In genomic region chr4:8041776-8042175, GRCm38 (mm10) we compare ENCODE assay signal across 25 mouse cellular contexts.
"Had no signal": no experiment of that assay in that cellular context is flagged by ENCODE, and none has a peak within 500 bp of the region (broad histone marks: within the 10 kb centered on the region; RNA-seq: fewer than 3 reads in every experiment).

No protein-coding gene starts in this region.

- H3K27me3 ChIP-seq: heart, embryonic 13.5 days; heart, embryonic 15.5 days; hindbrain, embryonic 12.5 days; hindbrain, embryonic 15.5 days; kidney, embryonic 15.5 days; limb, embryonic 13.5 days; limb, embryonic 15.5 days; liver, embryonic 12.5 days had no signal

- H3K4me2 ChIP-seq: heart, embryonic 11.5 days; heart, embryonic 13.5 days; heart, embryonic 15.5 days; hindbrain, embryonic 12.5 days; hindbrain, embryonic 15.5 days; kidney, embryonic 15.5 days; limb, embryonic 13.5 days; limb, embryonic 15.5 days; liver, embryonic 12.5 days had no signal

- H3K27ac ChIP-seq: heart, adult 2 months; heart, embryonic 13.5 days; heart, embryonic 15.5 days; hindbrain, embryonic 12.5 days; hindbrain, embryonic 15.5 days; hindbrain, postnatal 0 days; kidney, embryonic 15.5 days; layer of hippocampus, adult 2 months; limb, embryonic 13.5 days; limb, embryonic 15.5 days; liver, embryonic 12.5 days; liver, embryonic 14.5 days had no signal

- H3K4me1 ChIP-seq: heart, embryonic 13.5 days; heart, embryonic 15.5 days; hindbrain, embryonic 12.5 days; hindbrain, embryonic 15.5 days; kidney, embryonic 15.5 days; limb, embryonic 13.5 days; limb, embryonic 15.5 days; liver, embryonic 12.5 days had no signal

- H3K9ac ChIP-seq: heart, embryonic 13.5 days; heart, embryonic 15.5 days; hindbrain, embryonic 12.5 days; hindbrain, embryonic 15.5 days; kidney, embryonic 15.5 days; limb, embryonic 13.5 days; limb, embryonic 15.5 days; liver, embryonic 12.5 days; liver, embryonic 14.5 days had no signal

- H3K36me3 ChIP-seq: heart, embryonic 13.5 days; heart, embryonic 15.5 days; hindbrain, embryonic 12.5 days; hindbrain, embryonic 15.5 days; kidney, embryonic 15.5 days; limb, embryonic 13.5 days; limb, embryonic 15.5 days; liver, embryonic 12.5 days had no signal

- DNase-seq: gastrocnemius, postnatal 14 days; gastrocnemius, postnatal 36 days; heart, adult 11 months; heart, adult 2 months; heart, postnatal 14 days; heart, postnatal 36 days; kidney, adult 11 months; kidney, adult 9 months; kidney, postnatal 10 days; kidney, postnatal 25 days; kidney, postnatal 4 days; left cerebral cortex, postnatal 4 days had no signal

- H3K4me3 ChIP-seq: heart, adult 2 months; heart, embryonic 13.5 days; heart, embryonic 15.5 days; hindbrain, embryonic 12.5 days; hindbrain, embryonic 15.5 days; kidney, embryonic 15.5 days; layer of hippocampus, adult 2 months; limb, embryonic 13.5 days; limb, embryonic 15.5 days; liver, embryonic 12.5 days had no signal

- ATAC-seq: hindbrain, postnatal 0 days; intestine, embryonic 16.5 days; liver, embryonic 12.5 days had no signal

- H3K9me3 ChIP-seq: heart, embryonic 15.5 days; limb, embryonic 15.5 days had no signal
